Mouse (Mus musculus): ENCODE measurements around the gene Tmem108. TPM values are rescaled to one million over a fixed set of nuclear protein-coding genes. Genes with fewer than 3 reads are reported as not detected.

The Tmem108 gene
- polyA plus RNA-seq, 1 experiment from 2014 or later: 8.5 TPM

GRCm38 (mm10) chr9:103657183-103657975 lies 104.3 kb downstream of the Tmem108 start:
- Histone ChIP-seq H3K9ac (no peak overlapping the region), H3K9me3 (replicated peaks) (no peaks in the 10 kb centered on the region), H3K36me3 (no peaks in the 10 kb centered on the region), H3K27me3 (no peaks in the 10 kb centered on the region), H3K4me1 (peaks cover 28% of the 10 kb centered on the region), H3K4me3 (replicated peaks) (no peak overlapping the region), H3K4me2 (replicated peaks) (no peak overlapping the region), H3K27ac (replicated peaks) (no peak overlapping the region)
- 28% methylated on average over 13 of the region's 13 CpGs for WGBS
- ATAC-seq (ENCODE audit: insufficient number of reproducible peaks, low FRiP score, low TSS enrichment, low read depth): peak; percentile 16; the same call in 1 of the 2 replicates

GRCm38 (mm10) chr9:103653995-103654587 lies 107.5 kb downstream of the Tmem108 start:
- WGBS: 10% methylated on average over 10 of the region's 10 CpGs
- Histone ChIP-seq H3K9ac (no peak overlapping the region), H3K36me3 (no peaks in the 10 kb centered on the region), H3K27me3 (no peaks in the 10 kb centered on the region), H3K4me1 (peaks cover 28% of the 10 kb centered on the region), H3K4me3 (replicated peaks) (no peak overlapping the region), H3K27ac (replicated peaks) (no peak overlapping the region), H3K4me2 (replicated peaks) (no peak overlapping the region), H3K9me3 (replicated peaks) (no peaks in the 10 kb centered on the region)
- no peak for ATAC-seq (ENCODE audit: insufficient number of reproducible peaks, low FRiP score, low TSS enrichment, low read depth)

- H3K4me2 ChIP-seq (replicated peaks): no peak overlapping the region
- no peak for ATAC-seq (ENCODE audit: insufficient number of reproducible peaks, low FRiP score, low TSS enrichment, low read depth)
- H3K27me3 ChIP-seq: no peaks in the 10 kb centered on the region
- 65% methylated on average over 8 of the region's 8 CpGs for WGBS
- no peaks in the 10 kb centered on the region for H3K36me3 ChIP-seq
- H3K4me1 ChIP-seq: peaks cover 22% of the 10 kb centered on the region
- no peak overlapping the region for H3K4me3 ChIP-seq (replicated peaks)
- no peak overlapping the region for H3K9ac ChIP-seq
- no peaks in the 10 kb centered on the region for H3K9me3 ChIP-seq (replicated peaks)
- H3K27ac ChIP-seq (replicated peaks): no peak overlapping the region
Measured at GRCm38 (mm10) chr9:103652127-103652882, 109.3 kb downstream of the Tmem108 start.

DNA sequence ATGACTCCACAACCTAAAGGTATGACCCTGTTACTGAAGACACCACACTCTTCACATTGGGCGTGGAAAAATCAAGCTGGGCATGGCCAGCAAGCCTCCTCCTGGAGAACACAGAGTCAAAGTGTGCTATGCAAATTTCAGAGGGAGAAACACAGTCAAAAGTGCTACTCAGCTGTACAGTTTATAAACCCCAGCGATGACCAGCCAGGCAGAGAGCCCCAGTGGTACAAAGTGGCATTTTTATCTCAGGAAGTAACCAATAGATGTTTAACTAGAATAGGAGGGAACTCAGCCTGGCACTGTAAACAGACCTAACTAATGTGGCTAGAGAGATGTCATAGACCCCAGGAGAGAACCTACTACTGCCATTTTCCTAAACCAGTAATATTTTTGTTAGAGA lies 115.0 kb downstream of the Tmem108 start:
- Histone ChIP-seq H3K4me1 (no peaks in the 10 kb centered on the region; the same call in 1 of the 2 replicates), H3K4me3 (replicated peaks) (no peak overlapping the region), H3K27ac (replicated peaks) (no peak overlapping the region), H3K9me3 (replicated peaks) (no peaks in the 10 kb centered on the region), H3K36me3 (no peaks in the 10 kb centered on the region), H3K4me2 (replicated peaks) (no peak overlapping the region), H3K9ac (no peak overlapping the region), H3K27me3 (no peaks in the 10 kb centered on the region)
- 80% methylated on average over 2 of the region's 2 CpGs for WGBS
- ATAC-seq (ENCODE audit: insufficient number of reproducible peaks, low FRiP score, low TSS enrichment, low read depth): no peak

- Histone ChIP-seq H3K27ac (replicated peaks) (no peak overlapping the region), H3K4me2 (replicated peaks) (no peak overlapping the region), H3K4me3 (replicated peaks) (no peak overlapping the region), H3K4me1 (no peaks in the 10 kb centered on the region; the same call in 1 of the 2 replicates), H3K36me3 (no peaks in the 10 kb centered on the region), H3K27me3 (no peaks in the 10 kb centered on the region), H3K9me3 (replicated peaks) (no peaks in the 10 kb centered on the region), H3K9ac (no peak overlapping the region)
- 91% methylated on average over 7 of the region's 7 CpGs for WGBS
- no peak for ATAC-seq (ENCODE audit: insufficient number of reproducible peaks, low FRiP score, low TSS enrichment, low read depth)
Measured at GRCm38 (mm10) chr9:103645724-103646123, 115.9 kb downstream of the Tmem108 start.

DNA sequence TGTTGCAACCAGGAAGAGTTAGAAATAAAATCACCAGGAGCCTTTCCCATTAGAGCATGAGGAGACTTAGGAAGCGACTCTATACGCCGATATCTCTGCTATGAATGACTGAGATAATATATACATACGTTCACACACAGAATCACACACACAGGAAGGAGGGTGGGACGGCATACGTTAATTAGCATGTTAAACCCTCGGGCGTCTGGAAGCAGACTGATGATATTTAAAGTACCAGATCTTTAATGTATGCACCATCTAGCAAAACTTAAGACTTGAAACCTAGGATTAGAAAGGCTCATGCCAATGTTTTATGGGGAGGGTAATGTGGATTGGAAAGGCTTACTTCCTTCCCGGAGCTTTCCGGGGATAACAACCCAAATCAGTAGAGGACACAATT lies 119.3 kb downstream of the Tmem108 start:
- WGBS: 60% methylated on average over 10 of the region's 10 CpGs
- no peak for ATAC-seq (ENCODE audit: insufficient number of reproducible peaks, low FRiP score, low TSS enrichment, low read depth)

DNA sequence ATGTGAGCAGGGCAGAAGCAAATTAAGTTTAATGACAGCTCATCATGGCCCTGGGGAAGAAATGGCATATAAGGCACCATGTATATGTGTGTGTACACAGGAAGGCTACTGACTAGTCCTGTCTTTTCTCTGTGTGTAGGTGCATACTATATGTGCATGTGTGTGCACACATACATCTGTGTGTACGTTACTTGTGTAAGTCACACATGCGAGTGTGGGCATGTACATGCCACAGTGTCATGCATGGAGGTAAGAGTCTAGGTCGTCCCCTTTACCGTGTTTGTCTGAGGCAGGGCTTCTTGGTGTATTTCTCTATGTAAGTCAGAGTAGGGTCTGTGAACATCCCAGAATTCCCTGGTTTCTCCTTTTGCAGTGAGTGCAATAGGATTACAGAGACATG lies 120.3 kb downstream of the Tmem108 start:
- no peak overlapping the region for H3K4me2 ChIP-seq (replicated peaks)
- 82% methylated on average over 4 of the region's 4 CpGs for WGBS
- H3K27ac ChIP-seq (replicated peaks): no peak overlapping the region
- ATAC-seq (ENCODE audit: insufficient number of reproducible peaks, low FRiP score, low TSS enrichment, low read depth): no peak
- no peaks in the 10 kb centered on the region for H3K9me3 ChIP-seq (replicated peaks)
- no peaks in the 10 kb centered on the region for H3K27me3 ChIP-seq
- H3K9ac ChIP-seq: no peak overlapping the region
- no peaks in the 10 kb centered on the region; the same call in 1 of the 2 replicates for H3K4me1 ChIP-seq
- H3K36me3 ChIP-seq: no peaks in the 10 kb centered on the region
- no peak overlapping the region for H3K4me3 ChIP-seq (replicated peaks)

More for the DNA sequence above, 119.3 kb downstream of the Tmem108 start:
- Histone ChIP-seq H3K4me2 (replicated peaks) (no peak overlapping the region), H3K4me1 (no peaks in the 10 kb centered on the region; the same call in 1 of the 2 replicates), H3K9me3 (replicated peaks) (no peaks in the 10 kb centered on the region), H3K27me3 (no peaks in the 10 kb centered on the region), H3K9ac (no peak overlapping the region), H3K36me3 (no peaks in the 10 kb centered on the region), H3K4me3 (replicated peaks) (no peak overlapping the region), H3K27ac (replicated peaks) (no peak overlapping the region)

DNA sequence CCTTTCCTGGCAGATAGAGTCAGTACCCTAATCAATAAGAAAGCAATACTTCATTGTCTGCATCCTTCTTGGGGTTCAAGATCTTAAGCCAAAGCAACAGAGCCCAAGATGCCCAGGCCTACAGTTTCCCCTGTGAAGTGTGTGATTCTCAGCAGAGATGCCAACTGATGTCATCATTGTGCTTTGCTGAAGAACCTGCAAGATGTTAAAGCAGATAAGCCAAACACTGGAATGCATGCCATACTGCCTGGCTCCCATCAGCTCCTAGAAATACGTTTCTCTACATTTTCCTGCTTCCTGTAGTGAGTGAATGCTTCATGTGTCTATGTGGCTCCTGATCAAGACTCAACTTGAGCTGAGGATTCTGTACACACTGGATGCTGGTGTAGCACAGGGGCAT lies 122.2 kb downstream of the Tmem108 start:
- H3K27ac ChIP-seq (replicated peaks): no peak overlapping the region
- H3K4me3 ChIP-seq (replicated peaks): no peak overlapping the region
- H3K9ac ChIP-seq: no peak overlapping the region
- 24% methylated on average over 1 of the region's 1 CpGs for WGBS
- ATAC-seq (ENCODE audit: insufficient number of reproducible peaks, low FRiP score, low TSS enrichment, low read depth): no peak
- no peaks in the 10 kb centered on the region; the same call in 1 of the 2 replicates for H3K4me1 ChIP-seq
- H3K27me3 ChIP-seq: no peaks in the 10 kb centered on the region
- H3K4me2 ChIP-seq (replicated peaks): no peak overlapping the region
- H3K9me3 ChIP-seq (replicated peaks): no peaks in the 10 kb centered on the region
- H3K36me3 ChIP-seq: no peaks in the 10 kb centered on the region

- H3K4me3 ChIP-seq (replicated peaks): no peak overlapping the region
- no peak for ATAC-seq (ENCODE audit: insufficient number of reproducible peaks, low FRiP score, low TSS enrichment, low read depth)
- H3K36me3 ChIP-seq: no peaks in the 10 kb centered on the region
- no peaks in the 10 kb centered on the region for H3K9me3 ChIP-seq (replicated peaks)
- no peak overlapping the region for H3K27ac ChIP-seq (replicated peaks)
- no peaks in the 10 kb centered on the region for H3K27me3 ChIP-seq
- no peak overlapping the region for H3K4me2 ChIP-seq (replicated peaks)
- H3K4me1 ChIP-seq: no peaks in the 10 kb centered on the region; the same call in 1 of the 2 replicates
- WGBS: 70% methylated on average over 3 of the region's 3 CpGs
- no peak overlapping the region for H3K9ac ChIP-seq
Measured at GRCm38 (mm10) chr9:103637451-103637850, 124.2 kb downstream of the Tmem108 start.

DNA sequence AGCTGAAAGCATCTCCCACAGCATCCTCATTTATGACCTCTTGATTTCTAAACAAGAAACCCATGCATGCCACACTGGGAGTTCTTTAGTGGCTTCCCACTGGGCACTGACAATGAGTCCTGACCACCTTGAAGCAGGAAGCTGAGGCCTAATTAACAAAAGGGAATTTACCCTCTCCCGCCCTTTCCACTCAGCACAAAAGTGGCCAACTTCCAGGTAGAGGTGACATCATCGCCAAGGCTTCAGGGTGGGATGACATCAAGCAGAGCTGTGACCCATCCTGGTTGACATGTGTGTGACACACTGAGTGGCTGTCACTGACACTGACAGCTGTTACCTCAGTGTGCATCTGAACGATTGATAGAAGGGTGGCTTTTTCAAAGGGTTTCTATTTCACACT lies 124.8 kb downstream of the Tmem108 start:
- no peak overlapping the region for H3K27ac ChIP-seq (replicated peaks)
- H3K4me3 ChIP-seq (replicated peaks): no peak overlapping the region
- H3K9me3 ChIP-seq (replicated peaks): no peaks in the 10 kb centered on the region
- no peaks in the 10 kb centered on the region for H3K4me1 ChIP-seq
- H3K36me3 ChIP-seq: no peaks in the 10 kb centered on the region
- no peaks in the 10 kb centered on the region for H3K27me3 ChIP-seq
- no peak overlapping the region for H3K9ac ChIP-seq
- WGBS: 48% methylated on average over 3 of the region's 3 CpGs
- no peak for ATAC-seq (ENCODE audit: insufficient number of reproducible peaks, low FRiP score, low TSS enrichment, low read depth)
- H3K4me2 ChIP-seq (replicated peaks): no peak overlapping the region

- no peak overlapping the region for H3K9ac ChIP-seq
Measured at GRCm38 (mm10) chr9:103628861-103629469, 132.7 kb downstream of the Tmem108 start.

More at GRCm38 (mm10) chr9:103628861-103629469, 132.7 kb downstream of the Tmem108 start:
- H3K27me3 ChIP-seq: no peaks in the 10 kb centered on the region
- 47% methylated on average over 9 of the region's 9 CpGs for WGBS
- H3K4me3 ChIP-seq (replicated peaks): no peak overlapping the region
- no peak overlapping the region for H3K4me2 ChIP-seq (replicated peaks)
- H3K4me1 ChIP-seq: no peaks in the 10 kb centered on the region
- H3K27ac ChIP-seq (replicated peaks): no peak overlapping the region
- no peaks in the 10 kb centered on the region for H3K9me3 ChIP-seq (replicated peaks)
- ATAC-seq (ENCODE audit: insufficient number of reproducible peaks, low FRiP score, low TSS enrichment, low read depth): no peak
- H3K36me3 ChIP-seq: no peaks in the 10 kb centered on the region
